Mouse (Mus musculus): ENCODE results near the gene H2-Oa. TPM values are rescaled to one million over a fixed set of nuclear protein-coding genes. Genes with fewer than 3 reads are reported as not detected.

H2-Oa gene
- total RNA-seq, 4 experiments from 2014 or later, result not detected

DNA sequence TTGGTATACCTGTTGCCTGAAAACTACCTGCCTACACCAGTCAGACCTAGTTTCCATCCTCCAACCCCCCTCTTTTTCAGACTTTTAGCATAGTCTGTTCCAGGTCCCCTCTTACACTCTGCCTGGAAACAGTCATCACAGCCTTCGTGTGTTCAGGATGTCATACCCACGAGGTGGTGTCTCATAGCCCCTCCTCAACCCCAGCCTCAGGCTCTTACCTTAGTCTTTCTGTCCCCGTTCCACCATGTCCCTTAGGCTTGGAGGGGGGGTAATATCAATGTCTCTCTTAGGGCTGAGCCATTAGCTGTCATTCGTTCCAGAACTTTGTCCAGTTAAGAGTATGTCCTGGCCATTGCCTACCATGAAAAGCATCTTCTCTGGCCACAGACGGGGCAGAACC is 9.0 kb downstream of the H2-Oa start:
- DNase-seq (ENCODE audit: low spot score in 2 of 2), result no peak

DNA sequence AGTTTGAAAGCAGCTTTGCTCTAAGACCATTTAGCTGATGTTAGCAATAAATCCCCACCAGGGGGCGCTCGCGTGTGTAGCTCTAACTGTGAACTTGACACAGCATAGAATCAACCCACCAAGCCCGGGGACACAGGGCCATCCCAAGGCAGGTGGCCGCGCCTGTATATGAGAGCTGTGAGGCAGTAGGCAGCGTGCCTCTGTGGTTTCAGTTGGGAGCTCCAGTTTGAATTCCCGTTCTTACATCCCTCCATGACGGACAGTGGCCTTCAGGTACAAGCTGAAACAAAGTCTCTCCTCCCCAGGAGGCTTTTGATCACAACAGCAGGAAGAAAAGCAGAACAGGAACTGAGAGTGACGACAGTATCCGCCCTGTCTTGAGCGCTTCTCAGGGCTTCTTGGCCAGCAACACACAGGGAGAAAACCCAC is 9.5 kb downstream of the H2-Oa start:
- DNase-seq (ENCODE audit: low spot score in 2 of 2), result peak; percentile 90 to 91

DNA sequence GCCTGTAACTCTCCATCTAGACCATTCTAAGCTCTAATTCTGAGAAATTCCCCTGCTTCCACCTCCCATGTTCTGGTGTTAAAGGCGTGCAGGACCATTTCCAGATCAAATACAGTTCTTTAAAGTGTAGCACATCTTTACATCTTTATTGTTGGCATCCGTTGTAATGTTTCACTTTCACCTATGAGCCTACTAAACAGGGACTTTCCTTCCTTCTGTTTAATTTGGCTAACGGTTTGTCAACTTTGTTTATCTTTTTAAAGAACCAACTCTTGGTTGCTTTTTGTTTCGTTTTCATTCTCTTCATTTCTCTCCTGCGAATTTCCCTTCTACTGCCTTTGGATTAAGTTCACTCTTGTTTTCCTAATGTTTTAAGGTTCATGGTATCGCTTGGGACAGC is 10.7 kb downstream of the H2-Oa start:
- DNase-seq (ENCODE audit: low spot score in 2 of 2), result no peak

DNA sequence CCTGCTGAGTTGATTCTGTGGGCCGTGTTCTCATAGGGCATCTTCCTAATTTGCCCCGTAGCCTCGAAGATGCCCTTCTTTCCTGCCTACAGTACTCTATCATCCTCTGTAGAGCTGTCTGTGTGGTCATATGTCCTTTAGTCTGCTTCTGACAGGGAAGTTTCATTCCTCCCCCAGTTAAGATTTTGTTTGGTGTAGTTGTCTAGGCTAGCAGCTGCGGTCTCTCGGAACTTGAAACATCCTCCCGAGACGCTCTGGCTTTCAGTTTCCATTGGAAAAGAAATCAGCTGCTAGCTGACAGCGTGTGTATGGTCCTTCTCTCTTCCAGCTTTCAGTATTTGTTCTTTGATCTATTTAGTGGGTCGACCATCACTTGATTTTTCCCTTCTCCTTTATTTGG is 12.7 kb downstream of the H2-Oa start:
- DNase-seq (ENCODE audit: low spot score in 2 of 2), result no peak

DNA sequence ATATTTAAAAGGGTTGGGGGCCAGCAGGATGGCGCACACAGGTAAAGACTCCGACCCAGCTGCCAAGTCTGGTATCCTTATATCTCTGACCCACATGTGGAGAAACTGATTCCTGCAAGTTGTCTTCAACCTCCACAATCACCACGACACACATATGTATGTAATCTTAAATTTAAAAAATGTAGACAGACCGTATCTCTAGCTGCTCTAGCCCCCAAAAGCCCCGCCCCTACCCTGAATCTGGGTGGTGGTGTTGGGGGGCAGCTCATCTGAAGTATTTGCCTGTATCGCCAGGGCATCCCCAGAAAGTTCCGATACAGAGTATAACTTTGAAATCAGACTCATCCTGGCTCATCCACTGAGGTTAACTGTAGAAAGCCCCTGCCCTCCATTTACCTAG is 14.4 kb downstream of the H2-Oa start:
- DNase-seq (ENCODE audit: low spot score in 2 of 2), result no peak

DNA sequence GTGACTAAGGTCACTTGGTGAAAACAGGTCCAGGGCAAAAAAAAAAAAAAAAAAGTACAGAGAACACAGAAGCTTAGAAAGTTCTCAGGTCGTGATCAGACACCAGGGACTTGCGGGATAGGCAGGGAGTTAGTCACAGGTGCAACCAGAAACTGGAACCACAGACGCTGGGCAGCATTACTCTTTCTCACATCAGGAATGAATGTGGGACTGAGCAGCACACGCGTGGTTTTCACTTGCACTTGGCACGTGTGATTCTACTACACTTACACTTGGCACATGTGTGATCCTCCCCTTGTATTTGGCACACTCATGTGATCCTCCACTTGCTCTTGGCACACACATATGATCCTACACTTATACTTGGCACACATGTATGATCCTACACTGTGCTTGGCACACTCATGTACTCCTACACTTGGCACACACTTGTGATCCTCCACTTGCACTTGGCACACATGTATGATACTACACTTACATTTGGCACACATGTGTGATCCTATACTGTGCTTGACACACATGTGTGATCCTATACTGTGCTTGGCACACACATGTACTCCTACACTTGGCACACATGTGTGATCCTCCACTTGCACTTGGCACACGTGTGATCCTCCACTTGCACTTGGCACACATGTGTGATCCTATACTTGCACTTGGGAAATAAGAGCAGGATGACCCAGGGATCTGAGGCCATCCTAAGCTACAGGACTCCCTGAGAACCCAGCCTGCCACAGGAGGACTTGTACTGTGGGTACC is 15.1 kb downstream of the H2-Oa start:
- no peak for DNase-seq (ENCODE audit: low spot score in 2 of 2)

DNA sequence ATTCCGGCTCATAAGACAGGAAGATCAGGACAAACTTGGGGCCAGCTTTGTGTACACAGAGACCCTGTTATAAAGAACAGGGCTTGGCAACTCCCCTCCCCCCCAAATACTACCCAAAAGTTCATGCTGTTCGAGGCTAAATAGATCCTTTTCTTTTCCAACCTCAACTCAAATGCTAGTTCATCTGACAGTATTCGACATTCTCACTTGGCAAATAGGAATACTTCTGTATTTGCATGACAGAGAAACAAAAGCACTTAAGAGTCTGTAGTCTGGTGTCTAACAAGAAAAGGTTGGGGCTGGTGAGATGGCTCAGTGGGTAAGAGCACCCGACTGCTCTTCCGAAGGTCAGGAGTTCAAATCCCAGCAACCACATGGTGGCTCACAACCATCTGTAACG is 16.3 kb downstream of the H2-Oa start:
- no peak for DNase-seq (ENCODE audit: low spot score in 2 of 2)

DNA sequence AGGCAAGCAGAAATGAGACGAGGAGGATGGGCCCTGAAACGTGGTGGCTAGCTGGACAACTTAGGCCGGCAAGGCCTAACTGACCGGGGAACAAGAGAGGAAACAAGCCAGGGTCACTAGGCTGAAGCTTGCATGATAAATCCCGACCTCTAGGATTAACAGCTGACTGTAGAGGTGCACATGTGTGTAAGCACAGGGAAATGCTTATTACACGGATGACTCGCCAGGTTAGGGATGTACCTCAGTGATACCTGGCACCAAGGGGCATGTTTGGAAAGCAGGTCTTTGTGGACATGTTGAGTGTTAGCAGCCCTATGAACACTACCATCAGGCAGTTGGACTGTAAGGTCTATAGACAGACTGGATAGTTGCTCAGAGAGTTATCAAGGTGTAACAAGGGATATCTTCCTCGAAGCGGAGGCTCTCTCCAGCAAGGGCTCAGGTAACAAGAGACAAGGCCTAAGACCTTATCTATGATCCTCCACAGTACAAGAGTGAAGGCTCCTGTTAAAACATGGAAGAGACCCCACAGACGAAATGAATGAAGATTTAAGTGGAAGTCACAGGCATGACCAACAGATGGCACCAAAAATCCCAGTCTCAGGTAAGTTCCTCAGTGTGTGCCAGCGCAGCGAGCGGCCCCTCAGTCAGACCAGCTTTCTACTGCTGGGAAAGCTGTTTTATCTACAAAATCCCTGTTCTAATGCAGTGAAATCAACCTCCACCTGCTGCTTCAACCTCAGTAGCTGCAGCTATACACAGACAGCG is 17.1 kb downstream of the H2-Oa start:
- DNase-seq (ENCODE audit: low spot score in 2 of 2), result no peak

DNA sequence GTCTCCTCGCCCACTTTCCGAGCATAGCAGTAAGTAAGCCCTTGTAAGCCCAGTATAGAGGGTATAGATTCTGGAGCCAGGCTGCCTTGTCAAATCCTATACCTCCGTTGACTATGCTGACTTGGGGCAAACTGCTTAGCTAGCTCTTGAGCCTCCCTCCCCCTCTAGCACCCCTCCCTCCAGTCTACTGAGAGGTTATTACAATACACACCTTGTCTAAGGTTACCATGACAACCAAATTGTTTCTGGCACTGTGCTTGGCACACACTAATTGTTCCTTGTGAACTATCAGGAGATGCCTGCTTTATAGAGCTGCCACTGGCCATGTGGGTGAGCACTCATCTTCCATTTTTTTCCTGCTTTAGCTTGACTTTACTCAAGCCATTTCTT is 17.7 kb downstream of the H2-Oa start:
- DNase-seq (ENCODE audit: low spot score in 2 of 2), result no peak

DNA sequence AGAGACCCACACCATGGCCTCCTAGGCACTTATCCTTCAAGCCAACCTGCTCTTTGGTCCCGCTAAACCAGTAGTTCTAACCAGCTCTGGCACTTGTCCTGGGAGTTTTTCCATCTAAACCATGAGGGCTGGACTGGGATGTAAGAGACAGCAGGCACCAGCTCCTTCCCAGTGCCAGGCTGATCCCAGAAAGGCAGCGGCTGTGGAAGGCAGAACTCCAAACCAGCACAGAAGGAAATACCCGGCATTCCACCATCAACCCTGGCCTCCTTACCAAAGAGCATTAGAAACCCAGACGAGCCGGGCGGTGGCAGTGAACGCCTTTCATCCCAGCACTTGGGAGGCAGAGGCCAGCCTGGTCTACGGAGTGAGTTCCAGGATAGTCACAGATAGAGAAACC is 18.2 kb downstream of the H2-Oa start:
- DNase-seq (ENCODE audit: low spot score in 2 of 2), result no peak

DNA sequence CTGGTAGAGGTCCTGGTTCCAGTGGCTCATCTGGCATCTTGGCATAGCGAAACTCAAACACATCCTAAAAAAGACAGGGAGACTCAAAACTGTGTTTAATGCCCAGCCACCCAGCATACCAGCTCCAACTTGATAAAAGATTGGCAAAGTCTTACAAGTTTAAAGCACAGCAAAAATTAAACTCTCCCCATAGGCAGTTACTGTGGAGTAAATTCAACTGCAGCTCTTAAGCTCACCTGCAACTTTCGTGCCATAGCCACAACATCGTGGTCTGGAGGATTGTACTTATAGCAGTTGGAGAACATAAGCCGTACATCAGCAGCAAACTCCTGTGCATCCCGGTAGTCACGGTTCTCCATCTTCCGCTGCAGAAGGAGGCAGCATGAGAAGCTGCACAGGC is 22.0 kb downstream of the H2-Oa start:
- DNase-seq (ENCODE audit: low spot score in 2 of 2), result no peak

DNA sequence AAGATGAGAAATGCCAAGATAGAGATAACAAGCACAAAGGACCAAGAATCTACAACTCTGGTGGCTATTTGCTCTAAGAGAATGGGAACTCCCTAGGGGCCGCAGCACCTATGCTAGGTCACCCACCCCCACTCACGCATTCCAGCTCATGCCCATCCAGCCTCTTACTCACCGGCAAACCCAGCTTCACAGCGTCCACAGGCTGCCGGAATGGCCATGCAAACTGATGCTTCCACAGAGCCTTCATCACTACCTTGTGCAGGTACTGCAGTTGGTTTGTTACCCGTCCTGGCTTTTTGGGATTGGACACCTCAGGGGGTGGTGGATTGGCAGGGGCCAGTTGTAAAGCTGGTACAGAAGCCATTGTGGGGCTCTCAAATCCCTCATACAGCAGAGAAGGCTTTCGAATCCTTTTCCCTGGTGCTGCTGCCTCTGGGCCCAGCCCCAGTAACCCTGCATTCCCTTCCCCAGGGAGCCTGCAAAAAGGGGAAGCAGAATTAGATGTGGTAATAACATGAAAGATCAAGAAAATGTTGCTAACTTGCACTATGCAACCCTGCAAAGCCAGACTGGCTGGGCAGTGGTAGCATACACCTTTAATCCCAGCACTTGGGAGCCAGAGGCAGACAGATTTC is 24.7 kb downstream of the H2-Oa start:
- DNase-seq (ENCODE audit: low spot score in 2 of 2), result no peak

DNA sequence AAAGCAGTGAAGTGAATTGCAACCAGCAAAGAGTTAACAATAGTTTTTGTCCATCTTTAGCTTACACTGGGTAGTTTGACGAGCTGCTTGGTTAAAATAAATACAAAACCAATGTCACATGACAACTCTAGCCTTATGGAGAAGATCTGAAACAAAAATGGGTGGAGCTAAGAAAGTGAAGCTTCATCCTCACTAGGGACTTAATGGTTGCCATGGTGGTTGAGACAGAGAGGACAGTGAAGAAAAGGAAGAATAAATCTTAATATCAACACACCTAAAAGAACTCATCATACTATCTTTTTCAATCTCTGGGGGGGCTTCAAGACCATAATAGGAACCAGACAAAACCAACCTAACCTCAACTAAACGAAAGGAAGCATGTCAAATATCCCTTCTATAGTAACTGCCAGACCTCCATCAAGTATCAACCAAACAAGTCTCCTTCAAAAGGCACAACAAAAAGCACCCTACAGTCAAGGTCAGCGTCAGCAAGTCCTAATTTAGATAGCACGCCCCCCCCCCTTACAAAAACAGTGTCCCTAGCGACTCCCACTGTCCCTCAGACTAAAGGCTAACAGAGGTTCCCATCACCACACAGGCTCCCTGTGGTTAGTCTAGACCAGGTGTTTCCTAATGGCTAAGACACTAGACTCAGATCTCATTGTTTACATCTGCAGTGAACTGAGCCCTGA is 25.4 kb downstream of the H2-Oa start:
- no peak for DNase-seq (ENCODE audit: low spot score in 2 of 2)

DNA sequence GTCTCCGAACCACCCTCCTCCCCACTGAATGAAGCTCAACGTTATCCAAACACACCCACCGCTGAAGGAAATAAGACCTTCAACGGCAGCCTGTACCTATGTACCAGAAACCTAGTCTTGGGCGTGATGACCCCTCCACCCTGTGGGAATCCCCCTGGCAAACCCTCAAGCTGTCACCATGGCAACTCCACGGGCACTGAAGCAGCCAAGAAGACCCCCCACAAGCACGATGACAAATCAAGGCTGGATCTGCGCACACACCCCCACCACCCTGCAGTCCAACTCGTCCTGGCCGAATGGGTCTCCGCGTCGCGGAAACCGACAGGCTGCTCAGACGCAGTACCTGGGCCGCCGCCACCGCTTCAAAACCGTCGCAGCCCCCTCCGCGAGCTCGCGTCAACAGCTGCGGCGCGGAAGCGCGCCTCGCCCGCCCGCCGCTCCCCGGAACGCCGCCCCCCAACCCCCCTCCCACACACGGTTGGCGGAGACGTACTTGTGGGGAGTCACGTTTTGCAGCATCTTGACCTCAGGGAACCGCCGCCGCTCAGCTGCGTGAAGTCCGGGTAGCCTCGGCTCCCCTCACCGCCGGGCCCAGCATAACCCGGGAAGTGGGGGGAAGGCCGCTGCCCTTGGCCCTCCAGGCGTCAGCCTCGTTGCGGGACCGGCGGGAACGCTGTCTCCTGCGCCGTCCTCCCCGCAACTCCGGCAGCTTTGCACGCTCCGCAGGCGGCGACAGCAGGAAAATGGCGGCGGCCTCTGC is 26.2 kb downstream of the H2-Oa start:
- DNase-seq (ENCODE audit: low spot score in 2 of 2), result peak in 1 of 2 experiments; percentile 31

DNA sequence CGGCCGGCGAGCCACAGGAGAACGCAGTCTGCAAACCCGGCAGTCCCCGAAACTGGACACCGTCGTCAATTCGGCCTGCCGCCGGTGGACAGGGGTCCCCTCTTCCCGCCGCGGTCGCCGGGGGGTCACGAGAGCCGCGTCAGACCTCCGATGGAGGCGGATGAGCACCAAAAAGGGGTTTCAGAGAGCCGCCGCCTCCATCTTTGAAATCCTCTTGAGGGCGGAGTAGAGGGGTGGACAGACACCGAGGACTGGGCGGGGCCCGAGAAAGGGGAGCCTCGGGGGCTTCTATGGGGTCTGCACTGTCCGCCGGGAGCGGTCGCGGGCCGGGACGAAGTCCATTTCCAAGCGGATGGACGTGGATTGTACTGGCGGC is 26.7 kb downstream of the H2-Oa start:
- no peak for DNase-seq (ENCODE audit: low spot score in 2 of 2)

DNA sequence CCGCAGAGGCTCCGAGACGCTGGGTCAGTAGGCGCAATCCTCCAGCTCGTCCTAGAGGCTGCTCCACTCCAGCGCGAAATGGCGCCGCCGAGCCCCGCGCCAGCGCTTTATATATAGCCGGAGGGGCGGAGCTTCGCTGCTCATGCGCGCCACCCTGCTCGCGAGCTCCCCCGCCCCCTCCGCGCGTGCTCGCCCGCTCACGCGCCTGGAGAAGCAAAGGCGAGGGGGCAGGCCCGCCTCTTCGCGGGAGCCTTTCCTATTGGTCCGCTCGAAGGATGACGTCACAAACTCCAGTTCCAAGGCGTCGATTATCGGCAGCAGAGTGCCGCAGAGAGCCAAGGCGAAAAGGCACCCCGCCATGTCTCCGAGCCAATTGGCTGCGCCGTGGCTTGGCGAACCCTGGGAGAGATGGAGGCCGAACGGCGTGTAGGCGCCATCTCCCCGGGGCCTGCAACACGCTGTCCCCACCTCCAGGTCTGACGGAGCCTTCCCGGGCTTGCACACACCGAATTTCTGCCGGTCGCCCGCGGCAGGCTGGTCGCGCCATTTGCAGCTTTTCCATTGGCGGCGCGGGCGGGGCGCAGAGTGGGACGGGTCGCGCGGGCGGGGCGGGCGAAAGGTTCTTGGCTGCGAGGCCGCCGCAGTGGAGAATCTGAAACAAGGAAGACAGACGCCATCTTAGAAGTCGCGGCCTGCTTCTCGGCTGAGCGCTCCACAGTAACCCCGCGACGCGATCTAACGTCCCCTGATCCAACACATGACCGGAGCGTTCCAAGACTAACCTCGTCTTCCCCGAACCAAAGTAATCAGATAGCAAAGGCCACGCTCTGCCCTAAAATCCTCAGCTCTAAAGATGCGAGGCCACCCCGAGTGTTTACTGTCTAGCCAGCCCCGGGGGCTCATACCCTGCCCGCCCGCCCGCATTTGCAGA is 27.4 kb downstream of the H2-Oa start, which contains the start of gene H2-DMa:
TSS of gene H2-DMa (plus strand) at position 293 of the 931 bp plus-strand sequence.
- peak; percentile 99 for DNase-seq (ENCODE audit: low spot score in 2 of 2)

DNA sequence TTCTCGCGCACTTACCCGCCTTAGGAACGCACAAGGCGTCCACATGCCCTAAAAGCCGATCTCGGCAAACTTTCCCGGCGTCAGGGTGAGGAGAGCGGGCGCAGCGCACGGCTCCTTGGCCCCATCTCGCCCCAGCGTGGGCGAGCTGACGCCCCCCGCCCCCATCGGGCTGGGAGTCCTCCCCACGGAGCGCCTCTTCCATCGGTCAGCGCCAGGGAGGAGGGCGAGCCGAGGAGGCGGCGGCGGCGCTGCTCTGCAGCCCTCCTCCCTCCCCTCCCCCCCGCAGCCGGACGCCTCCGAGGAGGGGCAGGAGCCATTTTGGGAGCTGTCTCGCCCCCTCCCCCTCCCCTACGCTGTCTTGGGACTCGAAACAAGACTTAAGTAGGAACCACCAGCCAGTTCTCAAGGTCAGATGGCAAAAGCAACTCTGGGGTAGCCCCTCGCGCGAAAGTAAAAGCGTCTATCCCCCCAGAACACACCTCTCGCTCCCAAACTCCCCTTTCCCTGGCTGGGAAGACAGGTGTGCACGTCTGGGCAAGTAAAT is 28.1 kb downstream of the H2-Oa start:
- peak; percentile 81 to 90 for DNase-seq (ENCODE audit: low spot score in 2 of 2)

DNA sequence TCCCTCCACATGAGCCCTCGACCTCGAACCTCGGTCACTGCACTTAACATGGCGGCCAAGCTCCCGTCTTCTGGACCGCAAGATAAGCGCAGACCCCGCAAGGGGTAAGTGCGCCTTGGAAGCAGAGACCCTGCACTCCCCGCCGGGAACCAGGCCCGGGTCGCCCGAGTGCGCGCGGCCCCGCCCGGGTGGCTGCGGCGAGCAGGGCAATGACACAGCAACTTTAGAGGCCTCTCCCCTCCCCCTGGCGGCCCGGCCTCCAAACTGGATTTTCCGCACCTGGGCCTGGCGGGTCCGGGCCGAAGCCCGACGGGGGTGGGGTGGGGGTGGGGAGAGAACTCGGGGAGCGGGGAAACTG is 28.7 kb downstream of the H2-Oa start:
- peak; percentile 88 to 91 for DNase-seq (ENCODE audit: low spot score in 2 of 2)

DNA sequence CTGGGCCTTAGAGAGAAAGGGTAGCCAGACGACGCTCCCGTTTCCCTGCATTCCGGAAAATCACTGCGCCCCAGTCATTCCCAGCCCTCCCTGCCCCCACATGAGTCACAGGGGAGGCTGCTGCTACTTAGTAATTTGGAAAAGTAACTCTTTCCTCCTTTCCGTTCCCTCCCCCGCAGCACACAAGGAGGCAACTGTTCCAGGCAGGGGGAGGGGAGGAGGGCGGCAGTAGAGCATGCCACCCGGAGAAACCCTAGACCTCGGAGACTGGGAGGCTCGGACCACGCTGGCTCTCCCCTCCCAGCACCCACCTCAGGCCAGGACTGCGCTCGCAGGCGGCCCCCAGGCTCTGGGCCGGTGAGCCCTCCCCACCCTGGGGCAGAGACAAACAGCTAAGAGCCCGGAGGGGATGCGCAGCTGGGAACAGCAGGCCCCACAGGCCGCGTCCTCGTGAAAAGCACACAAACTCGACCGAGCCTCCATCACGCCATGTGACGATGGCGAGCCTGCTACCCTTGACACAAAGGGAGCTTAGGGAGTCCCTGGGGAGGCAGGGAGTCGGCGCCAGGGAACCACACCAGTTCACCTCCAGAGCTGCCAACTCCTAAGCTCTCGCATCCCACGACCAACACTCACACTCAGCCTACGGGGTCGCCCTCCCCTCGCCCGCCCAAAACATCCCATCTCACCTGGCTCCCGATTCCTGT is 29.2 kb downstream of the H2-Oa start:
- peak; percentile 88 to 89 for DNase-seq (ENCODE audit: low spot score in 2 of 2)
